Mouse (Mus musculus) sigmoid colon, adult 10 weeks (tissue): ENCODE measurements around the gene Btaf1. TPM values are rescaled to one million over a fixed set of nuclear protein-coding genes. Genes with fewer than 3 reads are reported as not detected.

Experiments used
- polyA plus RNA-seq: library from polyadenylated mRNA; stranded (reverse); fragments of 350-450 nt; fragmentation: Illumina TruSeq; extraction: RNeasy Lipid Tissue Mini Kit (QIAGEN cat#74804); gene quantifications from one replicate; pipeline ENCODE4 v1.2.3, GENCODE M21; 2014; ENCODE audit warnings: low read depth, low replicate concordance

The Btaf1 gene
- polyA plus RNA-seq: 43.6 TPM

DNA sequence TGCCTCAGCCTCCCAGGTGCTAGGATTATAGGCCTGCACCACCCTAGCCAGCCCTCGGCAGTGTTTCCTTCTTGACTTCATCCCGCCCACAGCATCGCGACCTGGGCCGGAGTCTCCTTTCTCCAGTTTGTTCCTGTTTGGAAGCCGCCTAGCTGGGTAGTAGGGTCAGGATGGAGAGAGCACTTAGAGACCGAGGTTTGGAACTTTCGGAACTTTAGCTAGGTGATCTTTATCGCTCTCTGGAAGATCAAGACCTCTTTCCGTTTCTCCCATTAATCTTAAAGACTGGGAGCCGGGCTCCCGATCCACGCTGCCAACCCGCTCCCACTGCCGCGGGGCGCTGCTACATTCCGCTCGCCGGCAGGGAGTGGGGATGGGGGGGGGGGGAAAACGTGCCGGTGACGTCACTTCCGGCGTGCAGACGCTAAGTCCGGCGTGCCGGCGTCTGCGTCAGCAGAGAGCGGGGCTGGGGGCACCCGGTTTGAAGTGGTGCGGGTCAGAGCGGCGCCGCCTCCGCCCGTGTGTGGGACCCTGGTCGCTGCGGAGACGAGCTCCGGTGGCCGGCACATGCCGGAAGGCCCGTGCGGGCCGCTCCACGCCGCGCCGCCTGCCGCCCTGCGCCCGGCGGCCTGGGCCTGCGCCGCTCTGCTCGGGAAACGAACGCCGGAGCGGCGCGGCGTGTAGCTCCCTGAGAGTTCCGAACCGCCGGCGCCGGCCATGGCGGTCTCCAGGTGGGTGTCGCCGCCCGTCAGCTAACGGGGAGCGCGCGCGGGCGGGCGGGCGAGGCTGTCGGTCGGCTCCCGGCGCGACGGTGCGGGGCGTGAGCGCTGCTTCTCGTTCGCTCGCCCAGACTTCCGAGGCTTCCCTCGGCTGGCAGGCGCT lies at the start of gene Btaf1:
Gene Btaf1 (plus strand): TSS at position 409 of the 882 bp plus-strand sequence.

DNA sequence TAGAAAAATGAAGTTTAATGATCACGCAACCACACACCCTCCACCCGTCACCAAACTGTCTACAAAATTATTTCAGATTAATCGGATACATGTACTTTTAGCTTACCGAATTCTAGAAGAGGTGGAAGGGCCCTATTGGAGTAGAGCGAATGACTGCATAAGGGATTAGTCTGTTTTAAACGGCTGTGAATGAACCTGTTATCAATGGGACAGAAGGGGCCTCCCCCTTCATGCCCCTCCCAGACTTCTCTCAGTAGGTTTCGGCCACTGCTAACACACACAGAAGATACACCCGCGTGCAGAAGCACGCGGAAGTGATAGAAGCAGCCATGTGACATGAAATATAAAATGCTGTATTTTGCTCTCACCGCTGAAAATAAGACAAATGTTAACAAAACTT lies 6.4 kb upstream of the Btaf1 start, which contains the start of gene Fgfbp3:
Gene Fgfbp3 (minus strand): TSS at position 150 of the 400 bp plus-strand sequence.

Other genes with a start within 250 kb of the Btaf1 start
- 10.3 TPM for gene Ppp1r3c, start 189.4 kb upstream of the Btaf1 start, polyA plus RNA-seq
- 145 TPM for gene Tnks2, start 91.8 kb upstream of the Btaf1 start, polyA plus RNA-seq
- gene Fgfbp3, start 6.5 kb upstream of the Btaf1 start, polyA plus RNA-seq: 9.9 TPM